12 mouse cellular contexts compared by ENCODE assay signal in genomic region chr12:76085956-76086905, GRCm38 (mm10).
A peak's percentile ranks its signal among the peaks of the same experiment; 100 is the strongest.
DNase-seq lines count a peak whose midpoint lies in the region; ATAC-seq lines count a peak whose summit lies in the region.
"Had no signal": no experiment of that assay in that cellular context is flagged by ENCODE, and none has a peak within 500 bp of the region (broad histone marks: within the 10 kb centered on the region; RNA-seq: fewer than 3 reads in every experiment).

No protein-coding gene starts in this region.

- H3K4me3 ChIP-seq in kidney, embryonic 15.5 days (replicated peaks) = no peak overlapping the region
- H3K4me3 ChIP-seq: heart, adult 2 months; neural tube, embryonic 13.5 days had no signal

- no peaks in the 10 kb centered on the region for H3K9me3 ChIP-seq in kidney, embryonic 15.5 days (replicated peaks)
- H3K9me3 ChIP-seq: neural tube, embryonic 13.5 days had no signal

- intact Hi-C loops in heart, postnatal 25 days (cut with DNase I) = no loop called here
- intact Hi-C loops in left cerebral cortex, postnatal 4 days (cut with DNase I) = no loop called here

- peaks cover 26% of the 10 kb centered on the region for H3K36me3 ChIP-seq in kidney, embryonic 15.5 days

- no peak overlapping the region for H3K4me2 ChIP-seq in kidney, embryonic 15.5 days
- H3K4me2 ChIP-seq: neural tube, embryonic 13.5 days had no signal

- H3K27me3 ChIP-seq in kidney, embryonic 15.5 days = no peaks in the 10 kb centered on the region
- H3K27me3 ChIP-seq: neural tube, embryonic 13.5 days had no signal

- ATAC-seq in kidney, embryonic 15.5 days (replicated peaks; ENCODE audit: low FRiP score) = no peak
- ATAC-seq in CD4-positive, CD25-positive, alpha-beta regulatory T cell, adult 4 months = peak; percentile 88
- ATAC-seq in inflammation-experienced regulatory T-cells, adult 6 months = peak; percentile 89

- WGBS in kidney, embryonic 15.5 days = 66% methylated on average over 15 of the region's 15 CpGs

- no peak overlapping the region for H3K9ac ChIP-seq in kidney, embryonic 15.5 days
- H3K9ac ChIP-seq: neural tube, embryonic 13.5 days had no signal

- DNase-seq in kidney, adult 11 months = peak; percentile 52
- DNase-seq in natural killer cell, adult 2 months (ENCODE audit: low spot score in 2 of 2) = peak; percentile 48 to 54
- no peak for DNase-seq in heart, postnatal 25 days (ENCODE audit: low spot score)
- DNase-seq in right cerebral cortex, postnatal 4 days = no peak
- DNase-seq in left cerebral cortex, postnatal 4 days = no peak
- DNase-seq: cerebellum, adult 18-20 months; heart, adult 2 months had no signal

- peaks cover 24% of the 10 kb centered on the region for H3K4me1 ChIP-seq in kidney, embryonic 15.5 days

- no peak overlapping the region for H3K27ac ChIP-seq in kidney, embryonic 15.5 days
- H3K27ac ChIP-seq: heart, adult 2 months; macrophage; neural tube, embryonic 13.5 days had no signal

Comparison
In these comparisons a context has a peak if more than half of its experiments do, and no peak if none do; other contexts are left out.
1. DNase-seq: peak in kidney, adult 11 months (single experiment) and natural killer cell, adult 2 months (2 of 2); none in heart, postnatal 25 days (single experiment), right cerebral cortex, postnatal 4 days (single experiment) and left cerebral cortex, postnatal 4 days (single experiment).